Mouse (Mus musculus): Measurements from ENCODE around the gene Bicd2.
"Not testable (repeated sequence)": the region's sequence is repeated elsewhere in the genome, so short reads cannot be mapped to it uniquely, and the experiment has no call there.

DNA sequence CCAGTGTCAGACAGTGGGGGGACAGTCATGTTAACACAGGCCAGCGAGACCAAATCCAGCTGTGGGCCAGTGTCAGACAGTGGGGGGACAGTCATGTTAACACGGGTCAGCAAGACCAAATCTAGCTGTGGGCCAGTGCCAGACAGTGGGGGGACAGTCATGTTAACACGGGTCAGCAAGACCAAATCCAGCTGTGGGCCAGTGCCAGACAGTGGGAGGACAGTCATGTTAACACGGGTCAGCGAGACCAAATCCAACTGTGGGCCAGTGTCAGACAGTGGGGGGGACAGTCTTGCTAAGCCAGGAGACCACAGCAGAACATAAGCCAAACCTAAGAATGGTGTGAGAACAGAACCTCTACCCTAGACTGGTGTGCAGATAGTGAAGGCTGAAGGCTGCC, 29.5 kb downstream of the Bicd2 start:
- not testable (repeated sequence) for TF ChIP-seq CTCF (IDR thresholded peaks at IDR 0.05; ENCODE audit: low read depth, low read length); POLR2A (IDR thresholded peaks at IDR 0.05; ENCODE audit: borderline replicate concordance, low read depth, low read length)

Data from bone marrow macrophage, adult 2 months (primary cell).